Mouse (Mus musculus) monocyte, adult 2 months (primary cell): Measurements from ENCODE around the gene Nptxr.
A peak's percentile ranks its signal among the peaks of the same experiment; 100 is the strongest.
"Not testable (repeated sequence)": the region's sequence is repeated elsewhere in the genome, so short reads cannot be mapped to it uniquely, and the experiment has no call there.

Experiments used
- DNase-seq, 2 experiments: peaks; one replicate each; pipeline ENCODE4 v3.0.0; 2022; ENCODE audit warnings: low spot score in 2 of 2, low read depth in 1 of 2

Nptxr gene

DNA sequence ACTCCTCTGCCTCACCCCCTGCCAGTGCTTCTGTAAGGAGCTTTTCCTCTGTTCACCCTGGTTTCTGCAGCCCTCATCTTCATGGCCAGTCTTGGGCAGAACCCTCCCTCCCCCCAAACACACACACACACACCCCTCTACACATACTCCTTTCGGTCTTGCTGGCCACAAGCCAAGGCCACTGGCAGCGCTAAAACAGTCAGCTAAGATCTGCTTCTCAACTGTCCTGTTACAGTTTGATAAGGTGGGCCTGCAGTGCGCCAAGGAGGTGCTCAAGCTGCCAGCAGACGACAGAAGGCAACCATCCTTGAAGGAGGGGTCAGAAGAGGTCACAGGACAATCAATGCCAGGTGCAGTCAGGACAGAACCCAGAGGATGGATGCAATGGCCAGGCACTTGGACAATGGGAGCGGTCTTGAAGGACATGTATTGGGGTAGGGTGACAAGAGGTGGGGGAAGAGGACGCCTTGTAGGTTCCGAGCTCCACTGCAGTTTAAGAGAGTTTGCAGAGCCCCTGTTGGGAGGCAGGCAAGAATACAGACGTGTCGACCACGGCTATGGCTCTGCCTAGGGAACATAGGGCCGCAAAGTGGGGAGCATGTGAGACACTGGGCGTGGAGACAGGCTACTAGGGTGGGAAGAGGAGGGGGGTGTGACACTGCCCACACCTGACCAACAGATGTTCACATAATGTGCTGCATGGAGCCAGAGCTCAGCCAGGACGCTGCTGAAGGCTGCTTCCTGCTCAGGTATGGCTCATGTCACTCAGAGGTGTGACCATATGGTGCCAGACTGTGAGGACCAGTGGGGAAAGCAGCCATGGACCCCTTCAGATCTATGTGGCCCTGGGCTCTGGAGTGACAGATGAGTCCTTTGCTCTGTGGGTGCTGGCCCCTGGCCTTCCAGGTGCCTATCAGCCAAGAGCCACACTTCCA is 18.0 kb upstream of the Nptxr start:
- no peak for DNase-seq

DNA sequence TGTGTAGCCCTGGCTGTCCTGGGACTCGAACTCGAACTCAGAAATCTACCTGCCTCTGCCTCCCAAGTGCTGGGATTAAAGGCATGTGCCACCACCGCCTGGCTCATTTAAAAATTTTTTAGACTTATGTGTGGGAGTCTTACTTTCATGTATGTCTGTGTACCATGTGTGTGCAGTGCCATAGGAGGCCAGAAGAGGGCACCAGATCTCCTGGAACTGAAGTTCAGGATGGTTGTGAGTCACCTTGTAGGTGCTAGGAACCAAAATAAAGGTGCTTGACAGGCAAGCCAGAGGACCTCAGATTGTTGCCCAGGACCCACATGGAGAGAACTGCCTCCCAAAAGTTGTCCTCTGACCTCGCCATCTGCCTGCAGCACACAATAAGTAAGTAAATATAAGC is 13.8 kb upstream of the Nptxr start:
- no peak for DNase-seq

DNA sequence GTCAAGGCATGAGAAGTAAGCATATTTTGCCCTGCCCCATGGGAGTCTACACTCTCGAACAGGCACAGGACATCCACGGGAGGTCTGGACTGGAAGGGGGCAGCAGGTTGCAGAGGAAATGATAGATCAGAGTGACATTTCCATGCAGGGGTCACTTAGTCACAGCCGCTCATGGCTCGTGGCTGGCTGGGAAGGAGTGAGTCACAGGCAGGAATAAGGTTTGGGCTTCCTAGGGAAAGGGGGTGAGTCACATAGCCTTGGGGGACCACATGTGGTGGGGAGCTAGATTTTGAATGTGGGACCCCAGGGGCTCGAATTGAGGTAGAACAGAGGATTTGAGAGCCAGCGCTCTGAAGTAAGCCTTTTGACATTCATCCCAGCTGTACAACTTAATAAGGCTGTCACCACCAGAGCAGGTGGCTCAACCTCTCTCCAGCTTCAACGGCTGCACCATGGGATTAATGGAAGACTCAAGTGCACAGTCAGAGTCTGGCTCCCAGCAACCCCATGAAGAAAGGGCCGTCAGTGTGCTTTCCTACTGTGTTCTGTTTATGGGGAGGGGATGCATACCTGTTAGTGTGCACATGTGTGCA is 9.2 kb upstream of the Nptxr start:
- no peak for DNase-seq

DNA sequence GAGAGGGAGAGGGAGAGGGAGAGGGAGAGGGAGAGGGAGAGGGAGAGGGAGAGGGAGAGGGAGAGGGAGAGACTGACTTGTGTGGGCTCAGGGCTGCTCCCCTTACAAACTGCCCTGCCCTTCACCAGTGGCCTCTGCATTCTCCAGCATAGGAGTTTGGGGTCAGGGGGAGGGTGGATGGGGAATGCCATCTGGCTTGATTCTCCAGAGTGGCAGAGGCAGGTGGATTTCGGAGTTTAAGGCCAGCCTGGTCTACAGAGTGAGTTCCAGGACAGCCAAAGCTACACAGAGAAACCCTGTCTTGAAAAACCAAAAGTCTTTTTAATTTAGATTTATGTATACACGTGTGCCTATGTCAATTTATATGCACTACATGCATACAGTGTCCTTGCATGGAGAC is 8.3 kb upstream of the Nptxr start:
- DNase-seq, result not testable (repeated sequence)

DNA sequence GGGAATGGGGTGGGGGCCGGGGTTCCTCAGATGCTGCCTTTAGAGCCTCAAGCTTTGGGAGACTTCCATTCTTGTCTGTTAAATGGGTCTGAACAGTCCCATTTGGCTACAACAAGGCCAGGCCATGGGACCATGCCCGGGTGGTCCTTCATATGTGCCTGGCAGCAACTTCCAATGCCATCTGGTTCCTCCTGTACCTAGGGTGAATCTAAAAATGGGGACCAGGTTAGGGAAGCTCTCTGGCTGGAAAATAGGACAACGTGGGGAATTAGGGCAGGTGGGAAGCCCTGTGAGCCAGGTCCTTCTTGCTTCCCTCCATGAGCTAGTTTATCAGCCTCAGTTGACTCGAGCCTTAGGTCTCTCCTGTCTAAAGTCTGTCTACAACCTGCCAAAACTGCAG is 6.4 kb upstream of the Nptxr start:
- no peak for DNase-seq

DNA sequence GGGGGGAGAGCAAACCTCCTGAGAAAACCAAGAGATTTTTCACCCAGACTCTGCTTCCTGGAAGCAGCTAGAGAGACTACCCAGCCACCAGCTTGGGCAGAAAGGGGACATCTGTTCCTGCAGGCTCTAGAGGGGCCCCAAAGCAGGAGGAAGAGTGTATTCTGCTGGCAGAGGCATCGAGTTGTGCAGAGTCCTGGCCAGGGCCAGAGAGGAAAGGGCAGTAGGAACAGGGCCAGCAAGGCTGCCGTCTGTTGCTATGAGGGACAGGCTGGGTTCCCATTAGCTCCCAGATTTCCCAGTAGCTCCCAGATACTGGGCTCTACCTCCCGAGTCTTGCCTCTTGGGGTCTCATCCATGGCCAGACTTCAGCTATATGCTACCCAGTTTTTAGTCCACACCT is 5.5 kb upstream of the Nptxr start:
- no peak for DNase-seq

DNA sequence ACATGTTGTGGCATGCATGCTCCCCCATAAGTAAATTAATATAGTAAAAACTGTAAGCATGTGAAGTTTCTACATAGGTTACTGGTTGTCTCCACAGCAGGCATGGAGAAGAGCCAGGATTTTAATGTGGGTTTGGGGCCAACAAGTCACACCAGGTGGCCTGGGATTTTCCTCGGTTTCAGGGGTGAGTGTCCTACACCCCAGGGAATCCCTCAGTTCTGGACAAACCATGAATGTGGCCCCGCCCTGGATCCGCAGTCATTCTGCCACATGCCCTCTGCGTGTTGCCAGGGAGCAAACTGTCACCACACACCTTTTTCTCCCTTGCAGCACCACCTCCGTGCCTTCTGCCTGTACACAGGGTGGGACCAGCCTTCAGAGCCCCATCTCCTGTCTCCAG is 4.1 kb upstream of the Nptxr start:
- no peak for DNase-seq

DNA sequence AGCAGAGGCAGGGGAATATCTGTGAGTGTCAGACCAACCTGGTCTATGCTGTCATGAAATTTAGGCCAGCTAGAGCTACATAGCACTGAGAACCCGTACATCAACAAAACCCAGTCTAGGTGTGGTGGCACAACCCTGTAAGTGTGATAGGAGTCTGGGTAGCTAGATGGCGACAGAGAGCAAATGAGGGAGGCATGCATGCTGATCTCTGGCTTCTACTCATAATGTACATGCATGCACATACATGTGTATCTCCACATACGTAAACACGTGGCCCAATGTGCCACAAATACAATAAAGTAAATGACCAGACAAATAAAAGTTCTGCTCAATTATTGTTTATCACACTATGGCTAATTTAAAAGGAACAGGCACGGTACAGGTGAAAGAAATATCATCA is 3.5 kb upstream of the Nptxr start:
- DNase-seq, result no peak

DNA sequence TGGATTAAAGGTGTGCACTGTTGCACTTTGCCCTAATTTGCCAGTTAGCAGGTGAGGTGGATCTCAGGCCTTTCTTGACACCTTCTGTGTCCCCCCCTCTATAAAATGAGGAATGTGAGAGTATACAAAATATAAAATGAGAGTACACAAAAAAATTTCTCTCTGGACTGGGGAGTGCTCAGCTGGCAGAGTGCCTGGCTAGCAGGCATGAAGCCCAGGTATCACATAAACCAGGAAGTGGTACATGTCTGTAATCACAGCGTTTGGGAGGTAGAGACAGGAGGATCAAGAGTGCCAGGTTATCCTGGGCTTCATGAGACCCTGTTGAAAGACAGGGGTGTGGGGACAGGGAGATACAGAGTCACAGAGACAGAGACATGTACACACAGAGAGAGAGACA is 2.5 kb upstream of the Nptxr start:
- DNase-seq, result no peak

DNA sequence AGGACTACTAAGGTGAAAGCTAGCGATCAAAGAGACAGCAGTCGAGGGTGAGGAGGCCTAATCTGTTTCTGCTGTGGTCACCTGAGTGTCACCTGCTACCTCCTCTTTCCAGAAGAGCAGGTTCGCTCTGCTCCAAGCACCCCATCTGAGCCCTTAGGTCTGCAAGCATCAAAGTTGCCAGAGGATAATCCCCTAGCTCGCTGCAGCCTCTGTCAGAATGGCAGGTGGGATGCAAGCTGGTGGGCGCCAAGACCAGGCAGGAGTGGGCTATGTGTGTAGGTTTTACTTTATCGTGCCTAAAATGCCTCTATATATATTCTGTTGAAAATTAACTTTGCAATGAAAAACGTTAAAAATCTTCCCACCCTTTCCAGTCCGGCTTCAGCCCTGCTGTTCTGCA is 680 bp upstream of the Nptxr start:
- DNase-seq, result no peak

DNA sequence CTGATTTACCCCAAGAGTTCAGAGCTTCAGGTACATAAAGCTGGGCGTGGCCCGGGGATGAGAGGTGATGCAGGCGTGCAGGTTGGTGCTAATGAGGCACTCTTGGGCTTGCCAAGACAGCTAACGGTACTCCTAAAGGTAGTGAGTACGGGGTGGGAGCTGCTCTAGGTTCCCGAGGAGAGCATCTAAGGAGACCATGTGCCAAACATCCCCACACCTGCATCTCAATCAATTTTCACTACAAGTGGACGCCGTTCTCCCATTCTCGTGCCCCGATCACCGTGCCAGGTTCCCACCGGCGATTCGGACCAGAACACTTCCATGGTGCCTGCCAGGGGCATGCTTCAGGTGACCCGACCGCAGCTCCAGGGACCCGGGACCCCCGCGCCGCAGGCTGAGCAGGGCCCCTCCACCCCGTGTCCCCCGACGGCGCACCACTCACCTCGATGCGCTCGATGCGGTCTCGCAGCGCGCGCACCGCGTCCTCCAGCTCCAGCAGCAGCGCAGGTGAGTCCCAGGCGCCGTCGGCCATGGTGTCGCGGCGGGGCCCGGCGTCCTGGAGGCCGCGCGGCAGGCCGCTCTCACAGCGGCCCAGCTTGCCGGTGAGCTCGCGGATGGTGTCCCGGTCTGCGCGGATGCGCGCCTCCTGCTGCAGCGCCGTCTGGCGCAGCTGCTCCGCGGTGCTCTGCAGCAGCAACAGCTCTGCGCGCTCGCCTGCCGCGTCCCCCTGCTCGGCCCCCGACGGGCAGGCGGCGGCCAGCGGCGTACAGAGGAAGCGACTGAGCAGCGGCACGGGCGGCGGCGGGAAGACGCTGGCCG is 824 bp downstream of the Nptxr start:
- DNase-seq, result no peak

DNA sequence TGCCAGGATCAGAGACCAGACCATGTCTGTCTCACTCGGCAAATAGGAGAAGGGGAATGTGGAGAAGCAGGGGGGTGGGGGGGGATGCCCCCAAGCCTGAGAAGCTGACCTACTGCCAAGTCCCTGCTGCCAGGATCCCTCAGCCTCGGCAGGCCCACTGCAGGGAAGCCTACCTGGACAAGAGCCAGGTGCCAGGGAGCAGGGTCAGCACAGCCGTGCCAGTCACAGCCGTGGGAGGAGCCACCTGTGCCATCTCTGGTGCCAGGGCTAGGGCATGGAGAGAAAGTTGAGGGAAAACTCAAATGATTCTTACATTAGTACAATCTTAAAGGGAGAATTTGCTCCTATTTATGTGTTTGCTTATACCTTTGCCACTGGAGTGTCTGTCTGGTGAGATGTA is 2.3 kb downstream of the Nptxr start:
- no peak for DNase-seq

DNA sequence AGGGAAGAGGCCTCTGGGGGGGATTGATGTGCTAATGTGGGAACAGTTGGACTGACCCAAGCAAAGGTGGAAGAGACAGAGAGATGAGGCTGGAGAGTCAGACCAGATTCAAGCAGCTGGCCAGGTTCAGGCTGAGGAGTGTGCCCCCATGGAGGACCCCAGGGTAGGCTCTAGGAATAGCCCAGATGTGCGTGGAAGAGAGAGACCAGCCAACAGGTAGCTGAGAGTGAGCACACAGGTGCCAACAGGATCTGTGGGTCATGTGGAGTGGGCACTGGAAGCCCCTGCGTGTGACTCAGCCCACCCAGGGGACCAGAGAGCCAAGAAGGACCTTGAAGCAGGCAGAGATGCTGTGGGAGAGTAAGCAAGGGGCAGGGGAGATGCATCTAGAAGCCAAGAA is 2.9 kb downstream of the Nptxr start:
- DNase-seq, result no peak

DNA sequence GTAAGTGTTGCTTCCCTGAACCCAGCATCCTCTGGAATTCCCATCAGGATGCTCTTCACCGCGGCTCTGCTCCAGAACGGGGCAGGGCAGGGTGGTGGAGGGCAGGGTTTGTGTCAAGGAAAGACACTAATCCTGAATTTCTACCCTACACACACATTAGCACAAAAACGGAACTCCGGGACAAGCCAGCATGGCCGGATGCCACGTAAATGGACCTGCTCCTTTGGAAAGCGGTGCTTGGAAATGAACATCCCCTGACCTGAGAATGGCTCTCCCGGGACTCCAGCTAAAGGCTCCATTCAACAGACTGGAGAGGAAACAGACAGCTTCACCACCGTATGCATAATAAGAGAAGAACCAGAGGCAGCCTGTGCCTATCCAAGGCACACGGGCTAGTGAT is 3.9 kb downstream of the Nptxr start:
- DNase-seq, result no peak

DNA sequence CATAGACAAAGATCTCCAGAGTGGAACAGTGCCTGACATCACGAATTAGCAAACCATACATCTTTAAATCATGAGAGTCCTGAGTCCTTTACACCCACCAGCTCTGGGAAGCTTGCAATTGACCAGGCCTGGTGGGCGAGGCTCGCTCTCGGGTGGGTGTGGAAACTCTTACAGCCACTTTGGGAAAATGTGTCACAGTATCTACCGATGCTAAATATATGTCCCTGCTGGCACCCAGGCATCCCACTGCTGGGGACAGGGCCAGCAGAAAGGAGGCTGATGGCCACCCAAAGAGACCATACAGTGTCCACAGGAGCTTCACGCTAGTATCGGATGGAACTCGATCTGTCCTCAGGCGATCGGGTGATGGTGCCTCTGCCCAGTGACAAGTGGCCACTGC is 6.0 kb downstream of the Nptxr start:
- no peak for DNase-seq

DNA sequence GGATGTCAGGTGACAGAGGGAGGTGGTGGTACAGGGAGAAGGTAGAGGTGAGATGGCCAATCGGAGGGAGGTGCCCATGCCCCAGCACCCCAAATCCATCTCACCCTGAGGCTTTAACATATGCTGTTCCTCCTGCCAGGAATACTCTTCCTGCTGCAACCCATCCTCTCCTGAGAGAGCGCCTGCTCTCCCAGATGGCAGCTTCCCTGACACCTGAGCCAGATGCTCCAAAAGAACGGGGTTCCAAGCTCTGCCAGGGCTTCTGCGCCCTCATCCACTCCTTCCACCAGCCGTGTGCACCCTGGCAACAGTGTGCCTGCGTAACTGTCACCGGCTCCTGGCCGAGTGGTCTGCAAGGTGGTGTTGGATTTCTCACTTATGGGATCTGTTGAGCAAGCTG is 6.9 kb downstream of the Nptxr start:
- DNase-seq, result no peak

DNA sequence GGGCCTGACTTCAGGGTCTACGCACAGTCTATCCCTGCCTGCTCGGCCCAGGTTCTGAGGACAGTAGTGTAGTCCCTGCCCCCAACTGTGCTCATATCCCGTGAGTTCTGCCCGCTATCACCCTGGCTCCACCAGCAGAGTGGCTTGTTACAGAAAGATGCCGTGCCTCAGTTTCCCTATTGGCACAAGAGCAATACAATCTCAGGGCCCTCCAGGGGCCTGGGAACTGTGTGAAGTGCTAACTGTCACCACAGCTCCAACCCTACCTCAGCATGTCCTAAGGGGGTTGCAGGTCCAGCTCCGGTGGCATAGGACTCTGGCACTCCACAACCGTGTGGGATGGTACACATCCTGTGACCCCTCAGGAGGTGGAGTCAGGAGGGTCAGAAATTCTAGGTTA is 7.5 kb downstream of the Nptxr start:
- no peak for DNase-seq

DNA sequence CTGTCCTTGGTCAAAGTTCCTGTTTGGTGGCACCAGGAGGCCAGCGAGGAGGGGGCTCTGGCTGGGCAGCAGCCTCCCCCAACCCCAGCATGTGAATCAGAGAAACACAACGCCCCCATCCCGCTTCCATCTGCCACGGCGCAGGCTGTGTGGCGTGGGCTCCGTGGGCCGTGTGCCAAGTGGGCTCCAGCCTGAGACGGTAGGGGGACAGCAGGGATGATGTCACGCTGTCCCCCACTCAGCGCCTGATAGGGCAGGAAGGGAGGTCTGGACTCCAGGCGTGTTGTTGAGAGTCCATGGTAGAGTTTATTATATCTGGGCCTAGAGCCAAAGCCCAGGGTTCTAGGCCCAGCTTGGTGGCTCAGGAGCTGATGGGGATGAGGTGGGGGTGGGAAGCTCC is 8.3 kb downstream of the Nptxr start:
- DNase-seq, result no peak

DNA sequence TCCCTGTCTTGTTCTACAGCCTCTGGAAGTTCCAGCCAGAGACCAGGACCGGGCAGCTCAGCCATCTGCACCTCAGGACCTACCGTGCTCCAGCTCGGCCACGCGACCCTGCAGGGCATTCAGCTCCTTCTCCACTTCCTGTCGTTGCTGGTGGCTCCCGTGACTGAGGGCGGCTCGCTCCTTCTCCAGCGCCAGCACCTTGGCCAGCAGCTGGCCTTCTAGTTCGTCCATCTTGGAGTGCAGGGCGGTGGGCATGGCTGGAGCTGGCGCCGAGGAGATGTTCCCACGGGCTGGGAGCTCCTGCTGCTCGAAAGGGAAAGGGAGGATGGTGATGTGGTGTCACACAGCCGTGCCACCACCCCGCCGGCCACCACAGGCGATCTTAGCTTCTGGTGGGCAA is 10.4 kb downstream of the Nptxr start:
- no peak for DNase-seq

DNA sequence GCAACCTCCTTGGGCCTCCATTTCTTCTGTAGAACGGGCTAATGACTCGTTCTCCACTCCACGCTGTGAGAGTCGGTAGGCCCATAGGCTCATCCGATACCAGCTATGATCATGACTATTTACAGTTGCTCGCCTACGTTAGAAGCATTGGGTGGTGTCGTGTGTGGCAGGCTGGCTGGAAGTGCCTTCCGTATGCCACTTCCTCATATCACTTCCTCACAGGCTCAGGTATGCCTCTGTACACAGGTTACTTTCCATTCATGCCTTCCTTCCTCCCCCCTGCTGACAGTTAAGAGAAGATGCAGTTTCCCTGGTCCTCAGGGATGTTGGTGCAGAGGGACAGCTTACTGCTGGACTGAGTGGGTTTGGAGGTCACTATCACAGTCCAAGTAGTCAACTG is 11.5 kb downstream of the Nptxr start:
- DNase-seq, result no peak

DNA sequence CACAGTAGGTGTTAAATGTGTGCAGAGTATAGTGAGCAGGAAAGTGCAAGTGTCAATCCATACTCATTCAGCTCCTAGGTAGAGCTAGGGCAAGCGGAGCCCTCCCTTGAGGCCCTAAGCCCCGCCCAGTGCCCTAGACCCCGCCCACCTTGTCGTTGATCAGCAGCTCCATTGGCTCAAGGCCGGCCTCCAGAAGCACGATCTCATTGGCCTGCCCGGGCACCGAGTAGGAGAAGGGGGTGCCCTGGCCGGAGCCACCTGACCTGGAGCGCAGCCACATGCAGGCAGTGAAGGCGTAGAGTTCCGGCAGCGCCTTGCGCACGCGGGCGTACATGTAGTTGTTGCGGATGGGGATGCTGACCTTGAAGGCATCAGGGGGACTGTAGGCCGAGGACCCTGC is 12.1 kb downstream of the Nptxr start:
- DNase-seq, result no peak

DNA sequence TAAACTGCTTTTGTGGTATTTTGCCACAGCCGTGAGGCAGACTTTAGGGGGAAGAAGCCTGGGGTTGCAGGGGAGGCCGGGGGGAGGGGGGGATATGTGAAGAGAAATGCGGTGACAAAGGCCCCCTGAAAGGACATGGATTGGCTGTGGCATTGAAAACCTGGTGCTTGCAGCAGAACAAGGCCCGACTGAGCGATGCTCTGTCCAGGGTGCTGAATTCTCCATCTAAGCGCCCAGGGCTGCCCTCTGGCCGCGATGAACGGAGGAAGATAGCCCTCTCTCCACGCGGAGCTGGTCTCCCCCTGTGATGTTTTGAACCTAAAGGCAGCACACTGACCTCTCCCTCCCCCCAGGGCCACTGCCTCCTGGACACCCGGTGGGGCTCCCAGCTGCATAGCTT is 13.1 kb downstream of the Nptxr start:
- peak in 1 of 2 experiments; percentile 18 for DNase-seq
